Mouse (Mus musculus) CD8-positive naive resting alpha-beta T cell, adult 2 months (primary cell): ENCODE measurements around the gene 0610030E20Rik.

Experiments
- DNase-seq, 2 experiments: peaks; one replicate each; pipeline ENCODE4 v3.0.0; 2022; ENCODE audit warnings: low read depth in 2 of 2, low spot score in 2 of 2

The 0610030E20Rik gene

GRCm38 (mm10) chr6:72369557-72369956 lies 22.4 kb downstream of the 0610030E20Rik start:
- DNase-seq: no peak

DNA sequence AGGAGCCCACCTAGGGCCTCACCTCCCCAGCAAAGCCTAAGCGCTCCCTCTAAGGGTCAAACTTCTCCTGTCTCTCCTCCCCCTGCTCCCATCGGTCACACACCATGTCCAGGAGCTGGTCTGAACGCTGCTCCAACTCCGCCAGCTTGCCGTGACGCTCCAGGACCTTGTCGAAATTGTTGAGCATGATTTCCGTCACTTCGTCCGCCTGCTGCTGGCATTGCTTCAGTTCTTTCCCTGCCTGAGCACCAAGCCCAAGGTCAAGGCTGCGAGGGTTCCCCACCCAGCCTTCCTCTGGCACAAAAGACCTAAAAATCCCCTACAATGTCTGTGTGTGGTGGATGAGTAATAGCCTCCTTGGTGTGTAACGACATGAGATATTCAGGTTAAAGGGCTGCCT lies 23.0 kb downstream of the 0610030E20Rik start:
- no peak for DNase-seq

DNA sequence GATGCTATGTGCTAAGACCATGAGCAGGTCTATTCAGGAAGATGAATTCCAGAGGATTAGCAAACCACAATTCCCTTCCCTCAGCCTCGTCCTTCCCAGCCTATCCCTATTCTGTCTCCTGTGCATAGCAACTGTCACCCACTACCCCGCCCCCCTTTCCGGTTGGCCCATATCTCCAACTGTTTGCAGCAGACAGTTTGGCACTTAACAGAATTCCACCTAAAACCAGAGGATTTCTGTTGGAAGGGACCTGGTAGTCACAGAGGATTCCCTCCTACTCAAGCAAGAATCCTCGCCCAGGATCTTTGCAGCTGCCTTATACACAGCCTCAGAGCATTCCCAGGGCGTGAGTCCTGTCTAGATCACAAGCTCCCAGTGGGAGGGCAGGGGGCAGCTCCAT lies 24.0 kb downstream of the 0610030E20Rik start:
- no peak for DNase-seq

DNA sequence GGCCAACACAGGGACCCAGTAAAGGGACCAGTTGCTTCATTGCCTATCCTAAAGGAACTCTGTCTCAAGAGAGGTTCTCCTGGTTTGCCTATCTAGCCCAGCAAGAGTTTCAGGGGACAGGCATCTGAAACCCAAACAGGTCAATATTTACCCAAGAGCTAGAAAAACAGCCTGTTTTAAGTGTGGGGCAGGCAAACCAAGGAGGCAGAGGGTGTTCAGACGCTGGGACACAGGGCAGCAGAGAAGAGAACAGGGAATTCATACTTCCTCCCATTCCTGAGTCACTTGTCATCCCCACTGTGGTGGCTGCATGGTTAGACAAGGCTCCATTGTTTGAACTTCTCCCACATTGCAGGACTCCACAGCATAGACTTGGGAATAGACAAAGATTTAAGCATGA lies 24.5 kb downstream of the 0610030E20Rik start:
- DNase-seq: no peak

DNA sequence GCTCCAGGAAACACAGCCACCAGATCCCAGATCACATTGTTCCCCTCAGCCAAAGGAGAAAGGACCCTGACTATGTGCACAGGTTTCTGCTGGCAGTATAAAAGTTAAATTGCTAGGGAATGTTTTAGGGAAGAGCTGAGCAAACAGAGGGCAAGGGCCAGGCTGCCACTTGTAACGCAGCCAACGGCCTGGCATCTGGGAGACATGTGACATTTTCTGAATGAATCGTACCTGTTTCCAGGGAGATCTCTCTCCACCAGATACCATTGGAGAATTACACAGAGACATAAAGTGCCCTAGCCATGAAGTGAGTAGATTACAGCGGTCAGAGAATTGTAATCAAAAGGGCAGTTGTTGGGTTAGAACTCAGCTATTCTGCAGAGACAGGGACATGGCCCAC lies 26.1 kb downstream of the 0610030E20Rik start:
- no peak for DNase-seq

DNA sequence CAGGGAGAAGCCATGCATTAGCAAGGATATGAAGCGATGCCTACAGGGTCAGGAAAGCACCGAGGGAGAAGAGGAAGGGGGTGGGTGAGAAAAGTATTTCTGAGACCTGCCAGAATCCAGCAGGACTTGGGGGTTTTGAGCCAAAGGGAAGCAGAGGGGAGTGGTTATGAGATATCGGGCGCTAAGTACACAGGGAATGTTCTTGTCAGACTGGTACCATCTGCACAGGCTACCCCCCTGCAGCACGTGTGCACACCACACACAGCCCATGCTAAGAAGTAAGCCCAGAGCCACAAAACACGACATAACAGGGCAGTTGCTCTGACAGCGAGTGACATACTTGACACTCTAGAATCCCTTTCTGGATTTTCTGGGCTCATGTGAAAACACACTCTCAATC lies 27.1 kb downstream of the 0610030E20Rik start:
- DNase-seq: no peak

DNA sequence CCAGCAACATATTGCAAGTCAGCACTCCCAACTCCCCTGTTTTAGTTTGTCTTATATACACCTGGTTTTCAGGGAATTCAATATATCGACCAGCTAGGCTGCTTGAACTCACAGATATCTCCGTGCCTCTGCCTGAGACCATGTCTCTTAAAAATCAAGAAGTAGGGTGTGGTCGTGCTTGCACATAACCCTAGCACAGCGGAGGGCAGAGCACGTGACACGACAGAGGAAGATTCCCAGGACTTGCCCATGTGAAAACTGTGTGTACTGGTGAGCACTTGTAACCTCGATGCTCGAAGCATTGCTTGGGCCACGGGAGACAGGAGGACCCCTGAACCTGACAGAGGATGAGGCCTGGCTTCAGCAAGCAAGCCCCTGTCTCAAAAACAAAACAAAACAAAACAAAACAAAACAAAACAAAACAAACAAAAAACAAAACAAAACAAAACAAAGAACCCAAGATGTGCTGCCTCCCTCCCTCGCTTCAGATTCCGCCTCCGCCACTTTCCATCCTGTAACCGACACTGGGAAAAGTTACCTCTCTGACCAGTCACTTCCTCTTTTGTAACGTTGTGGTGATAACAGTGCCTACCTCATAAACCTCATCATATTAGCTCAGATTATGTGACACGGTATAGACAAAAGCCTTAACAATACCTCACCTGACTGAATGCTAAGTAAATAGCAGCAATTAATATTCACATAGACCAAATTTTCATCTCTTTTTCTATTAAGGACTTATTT lies 27.9 kb downstream of the 0610030E20Rik start:
- DNase-seq: no peak

- DNase-seq: no peak
Observed at GRCm38 (mm10) chr6:72378510-72379234, 31.6 kb downstream of the 0610030E20Rik start.

- DNase-seq: no peak
Observed at GRCm38 (mm10) chr6:72379377-72380130, 32.4 kb downstream of the 0610030E20Rik start.

DNA sequence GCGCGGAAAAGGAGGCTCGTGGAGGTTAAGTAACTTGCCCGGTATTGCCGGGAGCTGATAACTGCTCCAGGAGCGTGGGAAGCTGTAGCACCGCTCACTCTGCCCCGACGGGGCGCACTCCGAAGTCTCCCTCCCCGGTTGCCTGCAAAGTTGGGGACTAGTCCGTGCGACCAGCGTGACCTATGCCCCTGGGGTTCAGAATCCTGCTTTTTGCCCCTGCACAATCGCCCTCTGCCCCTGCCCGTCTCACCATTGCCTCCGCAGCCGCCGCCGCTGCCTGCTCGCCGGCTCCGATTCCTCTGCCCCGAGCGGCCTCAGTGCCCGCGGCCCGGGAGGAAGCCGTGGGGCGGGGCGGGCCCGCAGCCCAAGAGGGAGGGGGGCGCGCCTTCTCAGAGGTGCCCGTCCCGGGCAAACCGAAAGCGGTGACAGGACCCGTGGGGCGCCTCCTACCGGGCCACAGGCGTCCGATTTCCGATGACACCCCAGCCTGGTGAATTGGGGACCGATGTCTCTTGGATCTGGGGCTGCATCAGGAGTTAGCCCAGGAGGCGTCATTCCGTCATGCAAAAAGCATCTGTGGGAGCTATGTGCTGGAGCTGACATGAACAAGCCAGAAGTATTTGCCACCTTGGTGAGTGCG lies 33.1 kb downstream of the 0610030E20Rik start, which contains the start of gene Vamp5:
Vamp5 (minus strand) TSS at position 338 of the 640 bp plus-strand sequence.
- DNase-seq: peak; percentile 84 to 85

DNA sequence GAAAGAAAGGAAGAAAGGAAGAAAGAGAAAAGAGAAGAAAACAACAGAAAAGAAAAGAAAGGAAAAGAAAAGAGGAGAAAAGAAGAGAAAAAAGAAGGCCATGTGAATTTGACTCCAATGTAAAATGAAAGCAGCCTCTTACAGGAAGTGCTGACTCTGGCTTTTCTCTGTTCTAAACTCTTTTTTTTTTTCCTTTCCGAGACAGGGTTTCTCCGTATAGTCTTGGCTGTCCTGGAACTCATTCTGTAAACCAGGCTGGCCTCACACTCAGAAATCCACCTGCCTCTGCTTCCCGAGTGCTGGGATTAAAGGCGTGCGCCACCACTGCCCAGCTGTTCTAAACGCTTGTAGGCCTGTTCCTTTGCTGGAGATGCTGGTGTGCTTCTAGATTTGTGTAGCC lies 35.4 kb downstream of the 0610030E20Rik start:
- DNase-seq: no peak

DNA sequence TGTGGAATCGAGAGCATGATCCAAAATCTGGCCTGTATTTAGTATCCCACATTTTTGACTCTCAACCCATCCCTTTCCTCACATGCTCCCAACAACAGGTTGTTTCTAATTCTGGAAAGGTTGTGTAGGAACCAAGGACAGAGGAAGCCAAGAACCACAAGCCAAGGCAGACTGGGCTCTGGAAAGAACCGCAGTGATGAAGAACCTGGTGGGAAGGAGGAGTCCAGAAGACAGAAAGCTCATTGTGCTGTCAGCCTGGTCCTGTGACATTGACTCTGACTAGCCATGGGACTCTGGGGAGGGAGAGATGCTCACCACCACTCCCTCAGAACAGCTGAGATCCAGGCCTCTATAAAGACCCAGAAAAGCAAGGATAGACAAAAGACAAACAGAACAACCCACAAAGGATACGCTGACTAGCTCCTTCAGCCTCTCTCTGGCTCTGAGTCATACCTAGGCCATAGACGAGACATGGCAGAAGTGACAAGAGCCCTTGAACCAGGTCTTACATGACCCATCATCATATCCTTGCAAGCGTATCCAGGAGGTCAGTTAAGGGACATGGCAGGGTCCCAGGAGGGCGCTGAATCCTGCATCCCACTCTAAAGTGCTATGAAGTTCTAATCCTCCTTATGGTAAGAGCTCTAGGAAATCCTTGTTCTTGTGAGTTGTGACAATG lies 36.2 kb downstream of the 0610030E20Rik start:
- DNase-seq: no peak

DNA sequence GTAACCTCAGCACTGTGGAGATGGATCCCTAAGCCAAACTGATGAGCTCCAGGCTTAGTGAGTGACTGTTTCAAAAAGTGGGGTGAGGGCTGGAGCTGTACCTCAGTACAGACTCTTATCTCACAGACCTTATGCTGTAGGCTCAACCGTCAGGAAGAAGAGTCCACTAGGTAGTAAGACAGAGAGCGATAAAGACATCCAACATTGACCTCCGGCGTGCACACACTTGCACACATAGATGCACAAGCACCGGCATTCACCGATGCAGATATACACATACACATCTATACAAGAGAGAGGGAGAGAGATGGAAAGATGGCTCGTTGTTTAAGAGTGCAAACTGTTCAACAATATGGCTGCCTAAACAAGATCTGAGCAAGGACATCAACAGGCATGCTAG lies 36.8 kb downstream of the 0610030E20Rik start:
- DNase-seq: no peak

DNA sequence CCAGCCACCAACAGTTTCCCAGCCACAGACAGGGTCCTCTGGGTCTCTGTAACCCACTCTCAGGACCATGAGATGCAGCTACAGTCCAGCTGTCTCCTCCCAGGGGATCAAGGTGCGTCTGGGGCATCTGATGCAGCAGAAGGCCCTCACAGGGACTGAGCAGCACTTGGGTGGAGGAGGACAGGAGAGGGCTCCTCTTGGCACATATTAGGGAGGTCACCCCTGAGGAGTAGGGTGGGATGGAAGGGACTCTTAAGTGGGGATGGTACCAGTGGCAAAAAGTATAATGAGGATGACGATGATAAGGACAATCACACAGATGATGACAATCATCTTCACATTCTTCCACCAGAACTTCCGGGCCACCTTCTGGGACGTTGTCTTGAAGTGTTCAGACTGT lies 38.1 kb downstream of the 0610030E20Rik start:
- DNase-seq: no peak

DNA sequence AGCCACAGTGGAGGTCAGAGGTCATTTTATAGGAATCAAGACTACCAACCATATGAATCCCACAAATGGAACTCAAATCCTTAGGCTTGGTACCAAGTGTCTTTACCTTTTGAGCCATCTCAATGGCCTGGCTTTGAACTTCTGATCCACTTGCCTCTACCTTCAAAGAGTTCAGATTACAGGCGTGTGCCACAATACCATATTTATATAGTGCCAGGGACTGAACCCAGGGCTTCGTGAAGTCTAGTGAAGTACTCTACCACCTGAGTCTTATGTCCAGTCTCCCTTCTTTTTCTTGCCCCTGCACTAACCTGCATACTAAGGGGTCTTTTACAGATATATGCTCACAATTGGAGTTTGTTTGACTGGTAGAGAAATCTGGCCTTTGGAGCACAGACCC lies 39.4 kb downstream of the 0610030E20Rik start:
- no peak for DNase-seq

DNA sequence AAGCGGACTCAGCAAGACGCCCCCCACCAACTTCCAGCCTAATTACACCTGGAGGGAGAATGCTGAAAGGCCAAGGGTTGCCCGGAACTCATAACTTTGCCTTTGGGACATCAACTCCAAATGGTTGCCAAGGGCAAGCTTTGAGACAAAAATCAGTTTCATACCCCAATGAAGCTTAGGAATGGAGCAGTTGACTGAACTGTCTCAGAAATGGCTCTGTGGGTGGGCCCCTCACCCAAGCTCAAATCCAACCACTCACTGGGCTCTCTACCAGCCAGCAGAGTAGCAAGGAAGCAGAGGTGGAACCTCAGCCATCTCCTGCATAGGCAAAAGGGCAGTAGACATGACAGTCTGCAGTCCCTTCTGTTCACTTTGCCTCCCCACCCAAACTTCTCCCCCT lies 40.7 kb downstream of the 0610030E20Rik start:
- DNase-seq: no peak

- DNase-seq: no peak
Observed at GRCm38 (mm10) chr6:72388266-72388665, 41.1 kb downstream of the 0610030E20Rik start.

DNA sequence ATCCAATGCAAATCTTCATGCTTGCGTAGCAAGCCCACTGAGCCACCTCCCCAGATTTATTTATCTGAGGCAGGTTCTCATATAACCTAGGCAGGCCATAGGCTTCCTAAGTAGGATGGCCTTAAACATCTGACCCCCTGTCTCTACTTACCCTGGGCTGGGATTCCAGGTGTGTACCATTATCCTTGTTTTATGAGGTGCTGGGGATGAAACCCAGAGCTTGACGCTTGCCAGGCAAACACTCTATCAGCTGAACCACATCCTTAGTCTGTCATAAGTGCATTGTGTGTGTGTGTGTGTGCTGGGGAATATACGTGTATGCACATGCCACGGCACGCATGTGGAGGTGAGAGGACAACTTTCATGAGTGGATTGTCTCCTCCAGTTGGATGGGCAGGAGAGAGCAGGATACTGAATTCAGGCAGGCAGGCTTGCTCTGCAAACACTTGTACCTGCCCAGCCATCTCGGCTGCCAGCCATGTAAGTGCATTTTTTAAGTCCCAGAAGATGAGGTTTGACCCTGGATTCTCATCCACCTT lies 41.7 kb downstream of the 0610030E20Rik start:
- no peak for DNase-seq

GRCm38 (mm10) chr6:72389471-72389940 lies 42.4 kb downstream of the 0610030E20Rik start:
- DNase-seq: no peak
